Mouse (Mus musculus): ENCODE measurements at regions not wholly inside any gene's neighbourhood (a gene's known extent, or its start where the extent isn't known, plus 50 kb on each side); places are given as distances from the start of the nearest gene placed in this dataset.

GRCm38 (mm10) chr3:137728689-137729088 is 57.4 kb downstream of the Gm21962 start:
- DNase-seq, result no peak

- DNase-seq, result no peak
These were observed 58.1 kb downstream of the Gm21962 start for GRCm38 (mm10) chr3:137729421-137729820.

DNA sequence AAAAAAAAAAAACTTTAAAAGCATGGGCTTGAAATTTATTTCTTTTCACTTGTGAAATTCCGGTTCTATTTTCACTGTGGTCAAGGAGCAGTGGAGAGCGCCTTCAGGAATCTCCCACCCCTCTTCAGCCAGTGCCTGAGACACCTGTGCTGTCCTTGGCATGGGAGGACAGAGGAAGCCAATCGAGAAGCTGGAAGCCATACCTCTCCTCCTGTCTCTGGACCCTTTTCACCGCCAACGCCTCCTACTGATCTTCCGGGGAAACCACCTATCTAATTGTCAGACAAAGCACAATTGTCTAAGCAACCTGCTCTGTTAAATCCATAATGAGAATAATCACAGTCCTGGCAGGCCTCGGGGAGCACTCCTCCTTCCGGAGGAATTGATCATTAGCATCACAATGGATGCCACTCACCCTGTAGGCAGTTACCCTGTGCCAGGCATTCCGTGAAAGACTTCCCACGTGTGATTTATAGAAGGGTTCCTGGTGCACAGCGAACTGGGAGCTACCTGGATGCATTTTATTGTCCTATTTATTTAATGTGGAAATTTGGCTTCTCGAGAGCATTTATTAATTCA is 66.0 kb downstream of the Gm21962 start:
- no peak for DNase-seq

GRCm38 (mm10) chr3:137741528-137741927 is 70.2 kb downstream of the Gm21962 start:
- DNase-seq, result no peak

GRCm38 (mm10) chr3:137742119-137742518 is 70.8 kb downstream of the Gm21962 start:
- no peak for DNase-seq

GRCm38 (mm10) chr3:137751732-137752260 is 80.5 kb downstream of the Gm21962 start:
- no peak for DNase-seq

DNA sequence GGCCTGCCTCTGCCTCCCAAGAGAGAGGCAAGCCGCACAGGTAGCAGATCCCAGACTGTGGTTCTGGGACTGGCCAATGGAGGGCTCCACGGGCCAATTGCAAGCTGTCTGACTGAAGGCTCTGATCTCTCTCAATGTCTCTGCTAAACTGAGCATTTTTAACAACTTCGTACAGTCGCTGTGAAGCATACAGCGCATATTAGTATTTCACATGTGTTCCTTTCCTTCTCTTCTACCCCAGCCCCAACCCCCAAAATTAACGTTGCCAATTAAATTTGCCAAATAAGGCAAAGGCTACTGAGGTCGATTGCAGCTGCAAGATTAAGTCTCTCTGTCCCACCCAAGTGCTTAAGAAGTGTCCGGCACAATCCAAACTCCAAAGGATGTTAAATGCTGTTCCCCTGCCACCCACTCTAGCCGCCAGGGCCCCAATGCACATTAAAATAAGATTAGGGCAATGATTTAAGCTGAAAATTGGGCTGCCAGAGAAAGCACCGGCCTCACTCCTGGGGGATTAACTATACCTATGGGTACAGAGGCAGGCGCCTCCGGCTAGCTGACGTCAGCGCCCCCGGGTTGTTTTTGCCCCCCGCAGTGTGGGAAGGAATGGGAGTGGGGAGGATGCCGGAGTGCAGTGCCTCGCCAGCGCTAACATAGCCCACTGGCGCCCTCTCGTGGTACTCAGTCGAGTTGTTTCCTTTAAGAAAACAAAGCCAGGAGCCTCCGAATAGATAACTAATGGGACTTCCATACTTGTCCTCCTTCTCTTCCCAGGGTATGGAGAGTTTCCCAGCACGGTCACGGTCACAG is 81.3 kb downstream of the Gm21962 start:
- DNase-seq, result peak; percentile 81

GRCm38 (mm10) chr3:137753257-137753654 is 81.9 kb downstream of the Gm21962 start:
- DNase-seq, result no peak

GRCm38 (mm10) chr3:137755391-137755790 is 84.1 kb downstream of the Gm21962 start:
- no peak for DNase-seq

DNA sequence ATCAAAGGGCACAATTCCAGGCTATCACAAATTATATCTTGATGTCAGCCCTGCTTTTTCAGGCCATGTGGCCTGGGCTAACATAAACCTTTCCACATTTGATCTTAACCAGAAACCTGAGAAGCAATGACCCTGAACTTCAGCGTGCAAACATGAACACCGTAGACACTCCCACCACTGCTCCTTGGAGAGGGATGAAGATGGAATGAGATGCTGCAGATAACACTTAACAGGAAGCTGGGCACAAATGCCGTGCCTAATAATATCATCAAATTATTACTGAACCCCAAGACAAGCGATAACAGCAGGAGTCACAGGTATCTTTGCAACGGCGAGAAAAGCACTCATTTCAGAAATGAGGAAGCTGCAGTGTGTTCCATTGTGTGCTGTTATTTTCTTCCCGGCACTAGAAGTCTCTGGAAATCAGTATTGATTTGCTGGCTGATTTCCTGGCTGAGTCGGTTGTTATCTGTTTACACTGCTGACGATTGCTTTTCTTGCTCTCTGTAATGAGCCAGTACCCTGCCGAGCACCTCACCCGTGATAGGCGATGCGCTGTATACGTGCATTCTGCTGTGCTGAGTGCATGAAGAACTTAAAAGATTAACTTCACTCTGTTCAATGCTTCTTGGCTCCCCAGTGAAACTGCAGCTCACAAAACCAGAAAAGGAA is 91.0 kb downstream of the Gm21962 start:
- DNase-seq, result no peak

GRCm38 (mm10) chr3:137763406-137763805 is 92.1 kb downstream of the Gm21962 start:
- DNase-seq, result no peak

DNA sequence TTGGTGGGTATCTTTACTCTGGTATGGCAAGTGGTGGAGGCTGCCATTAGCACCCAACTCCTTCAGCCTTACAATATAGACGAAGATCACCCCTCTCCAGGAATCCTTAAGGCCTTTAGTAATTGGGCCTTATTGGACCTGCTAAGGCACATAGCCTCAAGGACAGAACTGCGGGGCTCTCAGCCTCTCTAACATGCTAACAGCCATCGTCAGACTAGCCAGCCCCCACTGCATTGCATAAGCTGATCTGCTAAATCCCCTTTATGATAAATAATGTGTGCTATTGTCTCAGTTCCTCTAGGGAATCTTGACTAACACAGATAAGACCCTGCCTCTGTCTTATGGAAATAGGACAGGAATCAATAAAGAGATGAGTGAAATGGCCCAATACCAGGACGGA is 95.7 kb upstream of the H2afz start:
- DNase-seq, result no peak

GRCm38 (mm10) chr3:137775076-137775849 is 89.0 kb upstream of the H2afz start:
- no peak for DNase-seq

- no peak for DNase-seq
These were observed 86.2 kb upstream of the H2afz start for GRCm38 (mm10) chr3:137778113-137778512.

DNA sequence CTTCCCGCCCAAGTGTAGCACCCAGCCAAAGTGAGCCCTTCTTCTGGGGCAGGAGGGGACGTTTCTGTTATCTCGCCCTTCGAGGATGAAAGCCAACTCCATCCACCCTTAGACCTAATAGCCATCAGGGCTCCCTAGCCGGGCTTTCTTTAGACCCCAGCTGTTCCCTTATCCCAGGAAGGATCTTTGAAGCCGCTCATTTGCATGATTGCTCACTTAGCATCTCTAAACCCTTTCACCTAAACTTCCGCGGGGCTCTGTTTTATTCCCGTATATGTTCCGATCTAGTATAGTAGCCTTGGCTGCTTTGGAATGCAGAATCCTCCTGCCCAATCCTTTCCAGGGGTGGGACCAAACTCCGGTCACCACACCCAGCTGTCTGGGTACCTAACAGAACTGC is 84.3 kb upstream of the H2afz start:
- no peak for DNase-seq

- no peak for DNase-seq
These were observed 81.5 kb upstream of the H2afz start for GRCm38 (mm10) chr3:137782836-137783235.

DNA sequence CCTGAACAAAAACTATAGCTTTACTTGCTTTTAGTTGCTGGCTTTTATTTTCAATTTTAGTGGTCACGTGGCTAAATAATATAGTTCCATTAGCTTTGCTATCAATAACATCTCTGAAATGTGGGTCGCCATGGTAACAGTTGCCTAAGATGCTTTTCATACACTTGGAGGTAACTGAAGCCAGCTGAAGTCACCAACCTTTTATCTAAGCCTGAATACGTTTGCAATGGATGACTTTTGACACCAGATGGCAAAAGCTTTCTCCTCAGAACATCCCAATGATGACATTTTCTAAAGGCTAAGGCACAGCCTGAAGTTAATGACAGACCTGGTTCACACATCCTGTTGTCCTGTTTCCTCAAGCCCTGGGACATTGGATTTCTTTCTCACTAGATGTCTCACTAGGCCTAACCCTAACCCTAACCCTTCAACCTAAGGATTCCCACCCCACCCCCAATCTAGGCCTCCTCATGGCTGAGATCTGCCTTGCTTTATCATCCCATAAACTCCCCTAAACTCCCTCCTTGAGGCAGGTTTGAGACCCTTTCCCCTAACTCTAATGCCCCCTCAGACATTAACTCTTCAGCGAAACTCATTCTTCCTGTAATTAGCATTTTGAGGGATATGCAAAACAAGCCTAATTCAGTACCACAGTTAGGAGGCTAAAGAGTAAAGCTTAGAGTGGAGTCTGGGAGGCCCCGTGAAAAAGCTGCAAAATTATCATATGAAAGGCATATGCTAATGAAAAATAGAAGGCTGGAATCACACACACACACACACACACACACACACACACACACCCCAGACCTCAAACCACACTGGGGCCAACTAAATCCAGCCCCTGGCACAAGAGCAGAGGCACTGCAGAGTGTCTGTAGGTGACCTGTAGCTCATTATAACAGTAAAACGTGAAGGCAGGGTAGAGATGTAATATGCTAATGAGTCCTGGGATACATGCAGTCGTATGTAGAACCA is 80.1 kb upstream of the H2afz start:
- no peak for DNase-seq

GRCm38 (mm10) chr3:137785224-137785623 is 79.1 kb upstream of the H2afz start:
- DNase-seq, result no peak

- DNase-seq, result no peak
These were observed 78.4 kb upstream of the H2afz start for GRCm38 (mm10) chr3:137785871-137786270.

GRCm38 (mm10) chr3:137789671-137790070 is 74.6 kb upstream of the H2afz start:
- no peak for DNase-seq

GRCm38 (mm10) chr3:137790340-137790739 is 73.9 kb upstream of the H2afz start:
- DNase-seq, result no peak
